ENCODE assay signal across 12 mouse cellular contexts in genomic region chr4:47698514-47698913, GRCm38 (mm10).
DNase-seq lines count a peak whose midpoint lies in the region; ATAC-seq lines count a peak whose summit lies in the region.
"Had no signal": no experiment of that assay in that cellular context is flagged by ENCODE, and none has a peak within 500 bp of the region (broad histone marks: within the 10 kb centered on the region; RNA-seq: fewer than 3 reads in every experiment).

No protein-coding gene starts in this region.

- DNase-seq in MN1 (ENCODE audit: low spot score): peak; percentile 75
- DNase-seq in cerebellum, postnatal 36 days: peak; percentile 22 to 38
- DNase-seq in layer of hippocampus, adult 9-11 months: peak; percentile 35
- no peak for DNase-seq in thymus, postnatal 0 days (ENCODE audit: low spot score)
- DNase-seq in embryo, embryonic 9.5 days (ENCODE audit: extremely low spot score): no peak
- DNase-seq: adrenal gland, adult 2 months; lung, postnatal 36 days; thymus, postnatal 4 days had no signal

- no peak overlapping the region for H3K4me3 ChIP-seq in hindbrain, embryonic 13.5 days
- no peak overlapping the region for H3K4me3 ChIP-seq in hindbrain, embryonic 12.5 days
- H3K4me3 ChIP-seq: heart, embryonic 15.5 days had no signal

- H3K9ac ChIP-seq in hindbrain, embryonic 13.5 days: no peak overlapping the region
- no peak overlapping the region for H3K9ac ChIP-seq in hindbrain, embryonic 12.5 days
- H3K9ac ChIP-seq: heart, embryonic 15.5 days had no signal

- peak; percentile 73 for ATAC-seq in hindbrain, embryonic 13.5 days (ENCODE audit: low FRiP score)
- ATAC-seq in hindbrain, embryonic 12.5 days (ENCODE audit: low FRiP score): no peak
- no peak for ATAC-seq in activated CD4-positive, CD25-positive, alpha-beta regulatory T cell, adult 4 months

- WGBS in hindbrain, embryonic 13.5 days: 51% methylated on average over 4 of the region's 4 CpGs
- 66% methylated on average over 4 of the region's 4 CpGs for WGBS in hindbrain, embryonic 12.5 days

- no peak overlapping the region for H3K4me2 ChIP-seq in hindbrain, embryonic 13.5 days
- no peak overlapping the region for H3K4me2 ChIP-seq in hindbrain, embryonic 12.5 days (replicated peaks)
- H3K4me2 ChIP-seq: heart, embryonic 15.5 days had no signal

- H3K9me3 ChIP-seq in hindbrain, embryonic 13.5 days: no peaks in the 10 kb centered on the region
- no peaks in the 10 kb centered on the region for H3K9me3 ChIP-seq in hindbrain, embryonic 12.5 days (replicated peaks)
- H3K9me3 ChIP-seq: heart, embryonic 15.5 days had no signal

- H3K36me3 ChIP-seq in hindbrain, embryonic 13.5 days: no peaks in the 10 kb centered on the region
- H3K36me3 ChIP-seq in hindbrain, embryonic 12.5 days: no peaks in the 10 kb centered on the region
- H3K36me3 ChIP-seq: heart, embryonic 15.5 days had no signal

- H3K27me3 ChIP-seq in hindbrain, embryonic 13.5 days: no peaks in the 10 kb centered on the region
- no peaks in the 10 kb centered on the region for H3K27me3 ChIP-seq in hindbrain, embryonic 12.5 days
- H3K27me3 ChIP-seq: heart, embryonic 15.5 days had no signal

- H3K27ac ChIP-seq in hindbrain, embryonic 13.5 days: peak overlapping the region; percentile 74
- H3K27ac ChIP-seq in hindbrain, embryonic 12.5 days: no peak overlapping the region
- H3K27ac ChIP-seq: heart, embryonic 15.5 days had no signal

- H3K4me1 ChIP-seq in hindbrain, embryonic 13.5 days (replicated peaks): peaks cover 11% of the 10 kb centered on the region; the same call in 1 of the 2 replicates
- no peaks in the 10 kb centered on the region for H3K4me1 ChIP-seq in hindbrain, embryonic 12.5 days
- H3K4me1 ChIP-seq: heart, embryonic 15.5 days had no signal

Comparison
In these comparisons a context has a peak if more than half of its experiments do, and no peak if none do; other contexts are left out.
1. DNase-seq: peak in MN1 (single experiment), cerebellum, postnatal 36 days (2 of 2) and layer of hippocampus, adult 9-11 months (single experiment); none in thymus, postnatal 0 days (single experiment) and embryo, embryonic 9.5 days (single experiment).